Mouse (Mus musculus) left cerebral cortex, postnatal 14 days (tissue): ENCODE measurements at regions not wholly inside any gene's neighbourhood (a gene's known extent, or its start where the extent isn't known, plus 50 kb on each side); places are given as distances from the start of the nearest gene placed in this dataset.

Experiments used
- DNase-seq, 2 experiments: peaks; one replicate each; pipeline ENCODE4 v3.0.0; 2021 to 2022; ENCODE audit warnings: low spot score in 2 of 2, mixed read lengths in 1 of 2
- intact Hi-C: fragments of 180-260 bp; cut with DNase I; formaldehyde crosslinking; loops from one replicate; pipeline ENCODE4 v1.15.1; 2025

GRCm38 (mm10) chr12:90946528-90946918 is 208.3 kb upstream of the Dio2 start:
- intact Hi-C loops = no loop called here
- DNase-seq = no peak

DNA sequence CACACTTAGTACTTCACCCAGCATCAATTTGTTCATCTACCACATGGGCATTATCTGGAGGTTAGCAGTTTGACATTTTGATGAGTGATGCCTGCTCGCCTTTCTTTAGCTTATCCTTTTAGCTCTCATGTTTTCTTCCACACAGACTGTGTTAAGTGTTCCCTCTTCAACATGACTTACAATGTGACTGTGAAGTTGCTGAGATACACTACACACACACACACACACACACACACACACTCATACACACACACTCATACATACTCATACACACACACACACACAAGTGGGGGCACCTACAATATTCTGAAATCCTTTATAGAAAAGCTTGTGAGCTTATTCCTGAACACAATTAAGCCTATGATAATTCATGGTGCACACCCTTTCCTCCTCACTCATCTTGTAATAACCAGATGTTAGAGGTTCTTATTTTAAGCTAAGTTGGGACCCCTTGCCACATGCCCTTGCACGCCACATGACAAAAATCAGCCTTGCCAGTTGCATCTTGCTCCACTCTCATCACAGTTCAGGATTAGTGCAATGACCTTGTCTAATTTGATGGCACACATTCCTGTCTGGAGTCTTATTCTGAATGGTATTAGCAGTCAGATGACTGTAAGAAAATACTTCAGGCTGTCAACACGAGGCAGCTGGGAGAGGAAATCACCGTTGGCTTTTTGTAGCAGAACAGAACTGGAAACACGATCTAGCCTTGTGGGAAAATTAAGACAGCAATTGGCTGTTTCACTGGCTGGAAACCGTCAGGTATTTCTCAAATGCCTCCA is 207.7 kb upstream of the Dio2 start:
- no peak for DNase-seq
- intact Hi-C loops = no loop called here

- intact Hi-C loops = no loop called here
- DNase-seq = peak in 1 of 2 experiments; percentile 18
Measured at GRCm38 (mm10) chr12:90932684-90933083, 194.4 kb upstream of the Dio2 start.

- intact Hi-C loops = no loop called here
- DNase-seq = no peak
Measured at GRCm38 (mm10) chr12:90932201-90932600, 194.0 kb upstream of the Dio2 start.

- intact Hi-C loops = no loop called here
Measured at GRCm38 (mm10) chr12:90930091-90930715, 192.0 kb upstream of the Dio2 start.

GRCm38 (mm10) chr12:90923603-90924002 is 185.4 kb upstream of the Dio2 start:
- intact Hi-C loops = no loop called here
- no peak for DNase-seq

More at GRCm38 (mm10) chr12:90930091-90930715, 192.0 kb upstream of the Dio2 start:
- no peak for DNase-seq

DNA sequence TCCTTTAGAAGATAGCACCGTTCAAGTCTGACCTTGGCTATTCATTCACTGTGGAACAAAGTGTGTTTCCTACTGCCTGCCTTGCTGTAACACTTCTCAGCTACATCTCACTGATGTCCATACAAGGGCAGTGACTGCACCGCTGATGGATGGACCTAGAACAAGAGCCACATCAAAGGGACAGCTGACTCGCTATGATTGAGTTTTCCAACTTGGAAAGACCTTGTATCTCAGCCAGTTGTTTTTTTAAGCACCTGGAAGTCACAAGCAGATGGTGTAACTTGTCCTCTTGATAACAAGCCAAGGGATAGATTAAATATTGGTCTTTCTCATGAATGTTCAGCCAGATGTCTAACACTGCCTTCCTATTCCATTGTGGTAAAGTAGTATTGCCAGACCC is 184.9 kb upstream of the Dio2 start:
- intact Hi-C loops = no loop called here
- no peak for DNase-seq

- no peak for DNase-seq
- intact Hi-C loops = no loop called here
Measured at GRCm38 (mm10) chr12:90921227-90921626, 183.0 kb upstream of the Dio2 start.

DNA sequence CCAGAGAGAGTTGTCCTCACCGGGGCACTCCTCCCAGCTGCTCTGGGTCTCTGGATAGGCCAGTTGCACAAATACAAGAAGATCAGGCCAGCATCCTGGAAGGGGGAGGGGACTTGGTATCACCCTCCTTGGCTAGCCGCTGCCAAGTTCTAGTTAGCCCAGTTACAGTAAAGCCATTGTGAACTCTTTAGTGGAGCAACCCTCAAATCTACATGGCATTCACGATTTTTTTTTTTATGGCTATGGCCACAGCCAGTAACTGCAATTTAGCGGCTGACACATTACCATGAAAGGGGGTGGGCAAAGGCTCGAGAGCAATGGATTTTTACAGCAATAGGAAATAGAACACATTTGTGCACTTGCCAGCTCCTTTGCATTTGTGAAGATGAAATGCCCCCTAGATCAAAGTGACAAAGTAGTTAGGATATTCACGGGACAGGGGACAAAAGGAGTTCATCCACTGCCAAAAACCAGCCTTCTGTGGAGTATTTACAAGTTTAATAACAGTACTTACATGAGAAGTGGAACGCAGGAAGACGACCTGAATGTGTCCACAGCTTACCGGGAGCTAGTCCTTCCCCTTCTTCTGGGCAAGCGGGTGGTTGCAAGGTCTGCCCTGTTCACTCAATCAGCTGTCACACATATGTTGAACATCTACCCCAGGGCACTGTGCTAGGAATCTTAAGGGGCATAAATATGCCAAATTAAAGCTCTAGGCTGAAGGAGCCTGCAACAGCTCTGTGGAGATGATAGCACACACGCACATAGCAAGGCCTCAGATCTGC is 177.9 kb upstream of the Dio2 start:
- DNase-seq = peak; percentile 44 to 85
- intact Hi-C loops = loop anchor here (10.0 kb wide), 1 partner anchor 399 kb away; no protein-coding TSS in a partner anchor

DNA sequence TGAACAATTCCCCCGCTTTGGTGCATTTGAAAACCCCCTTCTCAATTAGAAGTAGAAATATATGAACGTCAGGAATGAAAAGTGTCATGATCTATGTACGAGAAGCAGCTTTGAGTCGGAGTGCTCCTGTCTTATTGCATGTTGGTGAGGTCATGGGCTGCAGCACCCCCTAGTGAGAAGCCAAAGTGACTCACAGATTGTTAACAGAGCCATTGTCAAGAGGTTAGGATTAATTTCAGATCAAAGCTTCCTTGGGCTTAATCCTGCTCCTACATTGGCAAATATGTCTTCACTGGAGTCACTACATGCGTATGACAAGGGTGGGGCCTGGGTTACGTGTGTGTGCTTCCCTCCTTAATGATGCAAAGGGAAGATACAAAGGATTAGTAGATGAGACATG is 165.8 kb upstream of the Dio2 start:
- intact Hi-C loops = loop anchor here (5.0 kb wide), 1 partner anchor 167 kb away; the partner anchor contains the start of gene Dio2
- DNase-seq = peak in 1 of 2 experiments; percentile 7

- no peak for DNase-seq
- intact Hi-C loops = no loop called here
Measured at GRCm38 (mm10) chr12:90893655-90894370, 155.6 kb upstream of the Dio2 start.

DNA sequence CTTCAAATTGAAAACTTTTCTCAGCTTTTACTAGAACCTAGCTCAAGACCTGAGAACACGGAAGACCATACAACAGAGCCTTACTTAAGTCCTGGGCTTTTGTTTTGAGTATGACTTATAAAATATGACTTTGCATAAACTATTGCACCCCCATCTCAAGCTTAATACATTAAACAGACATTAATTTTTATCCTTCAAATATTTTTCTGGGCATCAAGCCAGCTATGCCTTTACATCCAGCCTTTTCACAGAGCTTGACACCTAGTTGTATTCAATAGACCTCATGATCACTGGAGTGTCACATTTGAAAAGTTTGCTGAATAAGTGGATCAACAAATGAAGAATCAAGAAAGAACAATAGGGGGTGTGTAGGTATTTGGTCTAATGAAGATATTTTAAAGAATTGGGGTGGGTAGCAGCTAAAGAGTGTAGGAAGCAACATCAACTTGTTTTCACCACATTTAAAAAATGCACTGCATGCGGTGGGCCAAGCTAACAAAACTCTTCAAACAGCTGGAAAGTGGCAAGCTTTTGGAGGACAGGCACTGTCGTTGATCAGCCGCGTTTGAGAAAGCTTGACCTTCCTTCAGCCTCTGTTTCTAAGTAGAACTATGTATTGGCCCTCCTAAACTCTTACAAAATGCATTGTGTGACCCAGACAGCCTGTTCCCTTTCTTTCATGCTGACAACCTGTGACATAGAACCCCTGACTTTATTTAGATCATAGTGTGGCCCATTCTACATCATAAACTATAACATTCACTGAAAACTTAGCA is 138.2 kb upstream of the Dio2 start:
- no peak for DNase-seq
- intact Hi-C loops = no loop called here

DNA sequence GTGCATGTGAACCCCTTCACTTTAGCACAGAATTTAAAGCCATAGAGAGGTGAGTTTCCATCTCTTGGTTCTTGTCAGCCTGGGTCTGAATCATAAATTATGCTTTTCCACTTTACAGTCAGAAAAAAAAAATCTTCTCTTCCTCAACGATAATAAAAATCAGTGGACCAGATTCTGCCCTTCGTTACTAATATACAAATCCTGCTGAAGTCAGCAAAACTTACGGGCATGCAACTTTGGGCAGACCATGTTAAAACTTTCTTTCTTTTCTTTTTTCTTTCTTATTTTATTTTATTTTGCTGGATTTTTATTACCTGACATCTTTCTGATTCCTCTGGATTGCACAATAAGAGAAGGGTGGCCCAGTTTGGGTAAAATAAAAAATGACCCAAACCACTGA is 136.6 kb upstream of the Dio2 start:
- intact Hi-C loops = no loop called here
- DNase-seq = no peak

DNA sequence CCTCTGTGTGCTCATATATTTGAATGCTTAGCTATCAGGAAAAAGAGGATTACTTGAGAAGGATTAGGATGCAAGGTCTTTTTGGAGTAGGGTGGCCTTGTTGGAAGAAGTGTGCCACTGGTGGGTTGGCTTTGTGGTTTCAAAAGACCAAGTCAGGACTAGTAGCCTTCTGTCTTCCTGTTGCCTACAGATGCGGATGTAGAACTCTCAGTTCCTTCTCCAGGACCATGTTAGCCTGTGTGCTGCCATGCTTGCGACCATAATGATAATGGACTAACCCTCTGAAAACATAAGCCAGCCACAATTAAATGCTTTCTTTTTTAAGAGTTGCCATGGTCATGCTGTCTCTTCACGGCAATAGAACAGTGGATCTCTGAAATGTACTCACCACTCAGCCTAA is 135.7 kb upstream of the Dio2 start:
- intact Hi-C loops = no loop called here
- no peak for DNase-seq

DNA sequence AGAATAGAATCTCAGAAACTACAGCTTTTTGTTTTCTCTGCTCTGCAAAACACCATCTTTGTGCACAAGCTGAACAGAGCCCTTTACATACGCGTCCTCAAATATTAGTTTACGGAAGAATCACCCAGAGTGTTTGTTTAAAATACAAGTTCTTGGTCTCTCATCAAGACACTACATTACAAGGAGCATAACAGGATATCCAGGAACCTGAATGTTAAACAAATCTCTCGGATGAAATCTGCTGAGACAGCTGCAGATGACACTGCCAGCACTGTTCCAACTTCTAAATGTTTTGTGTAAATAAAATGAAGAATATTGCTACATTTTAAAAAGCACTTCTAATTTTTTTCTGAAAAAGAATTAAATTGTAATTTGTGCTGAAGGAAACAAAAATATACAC is 128.4 kb upstream of the Dio2 start:
- intact Hi-C loops = no loop called here

GRCm38 (mm10) chr12:90862632-90863031 is 124.4 kb upstream of the Dio2 start:
- intact Hi-C loops = no loop called here
- DNase-seq = no peak

More for the DNA sequence above, 128.4 kb upstream of the Dio2 start:
- no peak for DNase-seq

- no peak for DNase-seq
- intact Hi-C loops = no loop called here
Measured at GRCm38 (mm10) chr12:90857746-90858145, 119.5 kb upstream of the Dio2 start.

GRCm38 (mm10) chr12:90810666-90811065 is 72.4 kb upstream of the Dio2 start:
- intact Hi-C loops = no loop called here
- no peak for DNase-seq

GRCm38 (mm10) chr12:90790562-90790961 is 52.3 kb upstream of the Dio2 start:
- intact Hi-C loops = no loop called here
- no peak for DNase-seq
